Mouse (Mus musculus): Measurements from ENCODE around the gene Slc4a3.
A peak's percentile ranks its signal among the peaks of the same experiment; 100 is the strongest.

GRCm38 (mm10) chr1:75521321-75522031 is 24.6 kb upstream of the Slc4a3 start, which contains the start of gene Stk11ip:
- TF ChIP-seq POLR2A (IDR thresholded peaks at IDR 0.05; ENCODE audit: control insufficient read depth, low read depth, low read length) (peak; percentile 88), CTCF (IDR thresholded peaks at IDR 0.05; ENCODE audit: control insufficient read depth, insufficient read depth, insufficient replicate concordance, low read depth, low read length) (no peak)
